Mouse (Mus musculus): ENCODE results near the gene Hoxc10.
A peak's percentile ranks its signal among the peaks of the same experiment; 100 is the strongest.

Gene Hoxc10

DNA sequence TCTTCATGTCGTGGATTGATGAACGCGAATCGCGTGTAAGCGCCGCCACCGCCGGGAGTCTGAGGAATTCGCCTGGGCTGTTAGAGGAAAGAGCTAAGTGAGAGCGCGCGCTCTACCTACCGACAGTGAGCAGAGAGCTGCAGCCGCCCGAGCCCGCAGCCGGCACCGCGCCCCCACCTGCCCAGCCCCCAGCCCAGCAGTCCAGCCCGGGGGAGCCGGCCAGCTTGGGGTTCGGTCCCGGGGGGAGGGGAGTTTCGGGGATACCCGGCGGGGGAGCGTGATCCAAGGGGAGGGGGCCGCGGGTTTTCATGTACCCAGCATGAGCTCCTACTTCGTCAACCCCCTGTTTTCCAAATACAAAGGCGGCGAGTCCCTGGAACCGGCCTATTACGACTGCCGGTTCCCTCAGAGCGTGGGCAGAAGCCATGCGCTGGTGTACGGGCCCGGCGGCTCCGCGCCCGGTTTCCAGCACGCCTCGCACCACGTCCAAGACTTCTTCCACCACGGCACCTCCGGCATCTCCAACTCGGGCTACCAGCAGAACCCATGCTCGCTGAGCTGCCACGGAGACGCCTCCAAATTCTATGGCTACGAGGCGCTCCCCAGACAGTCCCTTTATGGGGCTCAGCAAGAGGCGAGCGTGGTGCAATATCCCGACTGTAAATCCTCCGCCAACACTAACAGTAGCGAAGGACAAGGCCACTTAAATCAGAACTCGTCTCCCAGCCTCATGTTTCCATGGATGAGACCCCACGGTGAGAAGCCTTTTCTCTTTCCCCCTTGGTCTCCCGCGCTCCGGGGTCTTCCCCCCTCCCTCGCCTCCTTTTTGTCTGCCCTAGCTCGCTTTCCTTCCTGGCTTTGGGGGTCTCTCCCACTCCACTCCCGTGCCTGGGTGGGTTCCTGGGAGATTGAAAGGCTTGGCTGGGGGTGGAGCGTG, 24.1 kb downstream of the Hoxc10 start, which contains the start of gene Hoxc8:
Gene Hoxc8 (plus strand): TSS at position 147 of the 937 bp plus-strand sequence.
- DNase-seq = no peak

DNA sequence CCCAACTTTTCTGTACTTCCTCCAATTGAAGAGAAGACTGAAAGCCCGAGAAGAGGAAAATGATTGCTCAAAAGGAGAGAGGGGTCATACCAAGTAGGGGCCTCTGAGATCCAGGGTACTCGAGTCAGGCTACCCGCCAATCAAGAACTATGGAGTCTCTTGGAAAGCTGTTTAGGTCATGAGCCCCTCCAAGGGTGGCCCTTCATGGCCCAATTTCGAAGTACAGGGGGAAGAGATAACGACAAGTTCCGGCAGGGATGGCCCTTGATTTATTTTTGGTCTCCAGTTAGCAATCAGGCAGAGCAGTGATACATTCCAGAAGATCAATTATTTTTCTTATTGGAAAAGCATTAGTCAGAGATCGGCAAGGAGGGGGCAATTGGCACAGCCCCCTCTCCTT, 25.2 kb downstream of the Hoxc10 start:
- no peak for DNase-seq

DNA sequence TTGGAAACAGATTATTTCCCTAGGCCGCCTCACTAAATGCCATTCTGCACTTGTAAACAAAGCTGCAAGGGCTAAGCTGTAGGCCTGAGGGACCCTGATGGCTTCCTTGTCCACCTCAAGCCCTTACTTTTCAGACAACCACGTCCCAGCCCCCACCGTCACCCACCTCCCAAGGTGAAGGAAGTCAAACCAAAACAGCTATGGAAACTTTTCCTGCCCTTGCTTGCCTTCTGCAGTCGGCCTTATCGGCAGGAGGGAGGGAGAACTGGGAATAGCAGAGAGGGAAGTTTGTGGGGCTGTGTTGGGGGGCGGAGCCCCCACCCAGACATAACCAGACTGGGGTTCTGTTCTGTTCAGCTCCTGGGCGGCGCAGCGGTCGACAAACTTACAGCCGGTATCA, 25.6 kb downstream of the Hoxc10 start:
- no peak for DNase-seq

DNA sequence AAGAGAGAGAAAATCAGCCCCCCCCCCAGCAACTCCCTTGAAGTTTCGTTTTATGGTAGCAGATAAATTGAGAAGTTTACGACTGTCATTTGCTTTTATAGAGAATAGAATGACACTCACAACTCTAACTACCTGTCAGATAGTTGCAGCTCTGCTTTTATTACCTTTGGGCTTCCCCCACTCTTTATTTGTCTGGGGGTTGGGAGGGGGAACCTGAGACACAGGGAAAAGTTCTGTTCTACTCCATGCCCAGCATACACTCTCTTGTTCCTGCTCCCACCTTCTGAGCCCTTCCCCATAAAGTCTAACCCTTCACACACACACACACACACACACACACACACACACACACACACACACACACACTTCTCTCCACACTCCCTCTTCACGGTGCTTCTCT, 26.3 kb downstream of the Hoxc10 start:
- no peak for DNase-seq

DNA sequence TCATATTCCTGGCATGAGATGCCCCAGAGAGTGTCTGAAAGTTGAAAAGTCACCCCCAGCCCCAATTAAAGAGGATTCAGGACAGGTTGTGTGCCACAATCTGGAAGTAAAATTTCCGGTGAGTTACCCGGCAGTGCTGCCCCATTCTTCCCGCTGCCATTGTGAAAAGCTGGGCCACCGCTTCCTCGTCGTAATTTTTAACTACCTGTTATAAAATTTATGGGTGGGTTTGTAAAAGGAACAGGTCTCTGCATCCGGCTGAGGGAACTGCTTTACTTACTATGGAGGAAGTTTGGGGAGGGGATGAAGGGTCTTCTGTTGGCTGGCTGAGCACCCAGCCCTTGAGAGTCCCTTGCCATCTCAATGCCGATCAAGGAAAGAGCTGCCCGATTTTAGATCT, 30.0 kb downstream of the Hoxc10 start:
- no peak for DNase-seq

DNA sequence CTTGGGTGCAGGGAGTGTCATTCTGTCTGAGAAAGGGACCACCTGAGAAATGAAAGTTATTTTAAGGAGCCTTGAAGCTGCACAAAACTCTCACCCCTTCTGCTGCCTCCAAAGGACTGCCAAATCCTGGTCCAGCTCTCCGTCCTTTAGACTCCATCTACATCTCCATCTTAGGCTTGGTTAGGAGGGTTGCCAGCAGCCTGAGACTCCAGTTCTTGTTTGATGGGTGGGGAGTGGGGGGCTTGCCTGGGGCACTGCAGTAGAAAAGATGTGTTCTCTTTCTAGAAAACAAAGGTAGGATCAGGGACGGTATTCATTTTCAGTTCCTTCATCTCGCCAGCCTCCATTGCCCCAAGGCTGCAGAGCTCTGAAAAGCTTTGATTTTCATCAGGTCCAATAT, 30.8 kb downstream of the Hoxc10 start:
- no peak for DNase-seq

DNA sequence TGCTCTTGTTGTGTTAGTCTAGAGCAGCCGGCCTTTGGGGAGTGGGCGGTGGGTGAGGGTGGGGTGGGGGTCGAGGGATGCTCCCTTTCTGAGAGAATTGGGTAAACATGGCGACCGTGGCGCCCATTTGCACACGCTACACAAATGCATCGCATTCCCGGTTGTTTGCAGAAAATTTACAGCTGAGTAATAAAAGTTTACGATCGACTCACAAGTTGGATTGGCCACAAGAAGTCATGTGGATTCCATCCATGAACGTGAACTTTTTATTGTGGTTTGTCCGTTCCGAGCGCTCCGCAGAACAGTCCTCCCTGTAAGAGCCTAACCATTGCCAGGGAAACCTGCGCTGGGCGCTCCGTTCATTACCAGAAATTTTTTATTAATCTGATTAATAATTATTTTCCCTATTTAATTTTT, 31.4 kb downstream of the Hoxc10 start, which contains the start of gene Hoxc6:
Gene Hoxc6 (plus strand): TSS at position 319 of the 417 bp plus-strand sequence.
- no peak for DNase-seq

DNA sequence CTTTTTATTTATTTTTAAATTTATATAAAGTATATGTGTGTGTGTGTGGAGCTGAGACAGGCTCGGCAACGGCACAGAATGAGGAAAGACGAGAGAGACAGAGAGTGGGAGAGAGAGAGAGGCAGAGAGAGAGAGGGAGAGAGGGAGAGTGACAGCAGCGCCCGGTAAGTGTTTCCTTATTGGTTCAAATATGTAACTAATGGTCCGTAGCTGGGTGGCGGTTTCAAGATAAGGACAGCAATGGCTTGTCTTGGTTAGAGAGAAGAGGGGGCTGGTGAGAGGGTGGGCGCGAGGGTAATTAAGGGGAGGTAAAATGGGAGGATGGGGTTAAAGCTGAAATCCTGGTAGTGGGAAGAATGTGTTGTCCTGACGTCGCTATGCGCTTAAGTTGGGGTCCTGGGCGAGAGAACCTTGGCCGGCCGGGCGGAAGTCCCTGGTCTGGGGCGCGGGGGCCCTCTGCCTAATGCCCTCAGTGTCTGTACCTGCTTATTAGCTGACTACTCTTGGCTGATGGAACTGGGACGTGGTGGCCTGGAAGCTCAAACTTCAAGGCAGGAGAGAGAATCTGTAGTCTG, 32.1 kb downstream of the Hoxc10 start:
- DNase-seq = no peak

DNA sequence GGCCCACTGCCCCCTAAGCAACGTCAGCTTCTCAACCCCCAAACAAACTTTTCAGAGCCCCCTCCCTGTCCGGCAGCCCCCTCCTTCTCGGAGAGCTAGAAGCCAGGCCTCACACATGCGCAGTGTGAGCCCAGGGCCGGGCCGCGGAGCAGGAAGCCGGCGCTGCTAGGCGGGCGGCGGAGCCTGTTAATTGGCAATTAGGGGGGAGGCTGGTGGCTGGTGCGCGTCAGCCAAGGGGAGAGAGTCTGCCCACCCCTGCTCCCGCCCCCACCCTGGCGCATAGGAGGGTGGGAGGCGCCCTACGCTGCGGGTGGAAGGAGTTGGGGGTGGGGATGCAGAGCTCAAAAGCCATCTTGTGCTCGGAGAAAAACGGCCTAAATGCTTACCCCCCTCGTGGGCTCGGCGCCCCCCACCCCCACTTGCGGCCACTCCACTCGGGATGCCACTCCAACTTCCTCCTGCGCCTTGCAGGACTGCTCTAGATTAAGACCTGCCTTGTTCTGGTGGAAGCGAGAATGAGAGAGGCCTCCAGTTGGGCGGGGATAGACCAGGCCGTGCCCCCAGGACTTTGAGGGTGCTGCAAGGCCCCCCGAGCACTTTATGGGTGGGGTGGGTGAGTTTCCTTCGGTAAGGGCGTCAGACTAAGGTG, 32.7 kb downstream of the Hoxc10 start:
- peak in 1 of 2 experiments; percentile 21 for DNase-seq

DNA sequence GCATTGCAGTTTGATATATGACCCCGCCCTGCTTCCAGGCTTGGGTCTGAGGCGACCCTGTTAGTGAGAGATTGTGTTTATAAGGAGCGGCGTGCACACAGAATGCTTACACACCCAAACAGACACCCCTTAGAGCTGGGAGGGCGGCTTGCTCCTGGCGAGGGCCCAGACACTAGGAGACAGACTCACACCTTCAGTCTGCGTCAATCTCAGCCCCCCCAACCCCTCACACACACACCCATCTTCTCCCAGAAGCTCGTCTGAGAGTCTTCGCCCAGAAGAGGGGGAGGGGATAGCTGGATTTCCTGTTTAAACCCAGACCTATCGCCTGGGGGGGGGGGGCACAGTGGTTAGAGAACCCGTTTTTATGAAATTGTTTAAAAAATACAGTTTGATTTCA, 33.4 kb downstream of the Hoxc10 start:
- DNase-seq = no peak

DNA sequence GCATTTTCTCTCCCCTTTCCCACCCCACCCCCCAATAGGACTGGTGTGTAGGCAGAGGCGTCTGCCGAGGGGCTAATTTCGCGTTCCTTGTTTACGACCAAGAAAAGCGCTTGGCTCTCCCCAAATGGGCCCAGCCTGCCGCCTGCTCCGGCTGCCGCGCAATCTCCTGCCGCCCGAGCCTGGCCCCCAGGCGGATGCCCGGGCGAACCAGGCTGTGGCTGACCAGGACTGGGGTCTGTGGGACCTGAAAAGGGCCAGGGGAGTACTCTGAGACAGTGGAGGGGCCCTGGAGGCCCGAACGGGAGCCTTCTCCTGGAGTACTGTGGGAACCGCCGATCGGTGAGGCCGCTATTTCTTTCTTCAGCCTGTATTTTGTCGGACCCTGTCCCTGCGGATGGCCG, 33.9 kb downstream of the Hoxc10 start:
- no peak for DNase-seq

DNA sequence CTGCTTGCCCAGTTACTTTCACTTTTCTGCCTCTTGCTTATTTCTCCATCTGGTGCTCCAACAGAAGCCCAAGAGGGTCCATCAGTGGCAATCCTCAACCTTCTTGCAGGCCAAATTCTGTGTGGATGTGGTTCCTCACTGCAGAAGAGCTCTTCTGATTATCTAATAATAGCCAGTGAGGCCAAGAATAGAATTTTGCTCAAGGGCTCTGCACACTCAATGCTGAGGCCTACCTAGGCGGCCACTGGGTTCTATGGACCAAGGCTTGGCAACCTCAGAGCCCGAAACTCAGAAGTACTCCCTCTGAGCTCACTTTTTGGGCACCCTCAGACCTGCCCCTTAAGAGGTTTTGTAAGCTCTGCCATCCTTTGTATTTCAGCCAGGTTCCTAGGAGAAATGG, 34.8 kb downstream of the Hoxc10 start:
- DNase-seq = no peak

DNA sequence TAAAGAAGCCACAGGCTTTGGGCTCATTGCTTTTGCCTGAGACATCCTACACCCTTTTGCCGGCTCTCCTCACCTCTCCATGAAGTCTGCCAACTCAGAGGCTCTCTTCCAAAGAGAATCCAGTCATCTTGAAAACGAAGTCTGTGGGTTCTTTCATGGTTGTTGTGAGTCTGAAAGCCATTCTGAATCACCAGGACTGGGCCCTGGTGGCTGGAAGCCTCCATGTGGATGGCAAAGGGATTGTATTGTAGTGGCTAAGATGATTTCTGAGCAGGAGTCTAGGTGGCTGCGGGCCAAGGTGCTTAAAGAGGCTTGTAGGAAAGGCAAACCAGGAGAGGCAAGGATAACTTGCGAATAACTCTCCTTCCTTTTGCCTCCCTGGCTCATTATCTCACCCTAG, 35.6 kb downstream of the Hoxc10 start:
- DNase-seq = no peak

DNA sequence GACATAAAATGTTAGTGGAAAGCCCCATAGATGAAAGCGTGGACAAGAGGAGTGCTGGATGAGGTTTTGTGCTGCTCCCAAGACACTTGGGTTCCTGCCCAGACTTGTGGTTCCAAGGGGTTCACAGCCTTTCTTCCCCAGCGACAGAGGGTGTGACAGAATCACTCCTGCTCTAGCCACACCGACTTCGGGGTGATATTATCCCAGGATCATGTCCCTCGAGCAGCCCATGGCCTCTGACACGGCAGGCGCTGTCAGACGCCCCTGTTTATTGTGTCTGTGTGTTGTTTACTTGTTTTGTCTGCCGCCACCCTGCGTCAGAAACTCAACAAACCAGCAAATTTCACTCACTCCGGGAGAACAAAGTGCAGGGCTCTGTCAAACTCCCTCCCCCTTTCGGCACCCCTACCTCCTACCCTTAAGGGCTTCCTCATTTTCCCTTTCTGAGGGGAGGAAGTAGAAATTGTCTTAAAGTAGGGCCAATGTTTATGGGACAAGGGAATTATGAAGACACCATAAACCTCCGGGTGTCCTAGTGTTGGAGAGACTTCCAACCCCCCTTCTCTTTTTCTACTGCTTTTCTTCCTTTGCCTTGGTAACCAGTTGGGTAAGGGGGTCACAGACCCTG, 36.3 kb downstream of the Hoxc10 start:
- no peak for DNase-seq

DNA sequence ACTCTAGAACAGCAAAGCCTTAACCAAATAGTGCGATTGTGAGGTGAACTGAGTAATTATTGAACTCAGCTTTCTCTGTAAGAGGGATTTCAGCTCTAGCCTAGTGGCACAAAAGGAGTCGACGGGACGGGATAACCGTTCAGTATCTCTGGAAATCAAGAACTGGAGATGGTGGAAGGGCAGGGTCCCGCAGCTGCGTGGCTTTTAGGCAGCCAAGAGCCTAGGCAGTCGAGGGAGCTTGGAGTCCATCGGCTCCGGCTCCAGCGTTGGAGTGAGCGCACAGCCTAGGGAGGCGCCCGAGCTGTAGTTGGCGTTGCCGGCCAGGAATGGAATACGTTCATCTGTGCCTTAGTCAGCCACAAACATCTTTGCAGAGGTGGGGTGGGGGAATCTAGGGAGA, 38.7 kb downstream of the Hoxc10 start:
- DNase-seq = no peak

DNA sequence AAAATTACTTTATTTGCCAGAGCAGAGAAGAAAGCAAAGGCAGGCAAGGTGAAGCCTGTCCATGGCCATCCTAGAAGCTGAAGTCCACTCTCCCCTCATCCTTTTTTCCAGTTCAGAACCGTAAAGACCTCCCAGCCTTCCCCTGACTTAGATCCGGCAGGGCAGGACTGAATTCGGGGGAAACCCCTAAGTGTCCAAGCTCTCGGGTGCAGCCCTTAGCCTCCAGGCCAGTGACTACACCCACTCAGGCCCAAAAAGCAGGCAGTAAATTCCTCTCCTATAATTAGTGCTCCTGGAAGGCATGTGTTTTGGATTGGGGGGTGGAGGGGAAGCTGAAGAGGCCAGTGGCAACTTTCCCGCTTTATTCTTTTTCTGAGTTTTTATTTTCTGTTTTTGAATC, 39.2 kb downstream of the Hoxc10 start:
- no peak for DNase-seq

DNA sequence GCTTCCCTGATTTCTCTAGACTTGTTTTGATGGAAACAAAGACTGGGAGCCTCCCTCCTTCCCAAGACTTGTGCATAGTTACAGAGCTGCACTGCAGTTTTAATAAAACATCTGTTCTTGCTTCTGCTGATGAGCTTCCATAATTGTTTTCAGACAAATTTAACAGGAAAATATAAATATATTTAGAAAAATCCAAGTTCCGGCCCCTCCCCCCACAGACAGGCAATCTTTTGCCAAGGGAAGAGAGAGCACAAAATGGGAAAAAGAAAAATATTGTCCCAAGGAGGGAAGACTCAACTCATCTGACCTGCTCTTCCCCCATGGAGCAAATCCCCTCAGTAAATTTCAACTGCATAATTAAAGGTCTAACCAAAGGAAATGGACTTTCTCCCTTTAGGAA, 39.7 kb downstream of the Hoxc10 start:
- DNase-seq = no peak

DNA sequence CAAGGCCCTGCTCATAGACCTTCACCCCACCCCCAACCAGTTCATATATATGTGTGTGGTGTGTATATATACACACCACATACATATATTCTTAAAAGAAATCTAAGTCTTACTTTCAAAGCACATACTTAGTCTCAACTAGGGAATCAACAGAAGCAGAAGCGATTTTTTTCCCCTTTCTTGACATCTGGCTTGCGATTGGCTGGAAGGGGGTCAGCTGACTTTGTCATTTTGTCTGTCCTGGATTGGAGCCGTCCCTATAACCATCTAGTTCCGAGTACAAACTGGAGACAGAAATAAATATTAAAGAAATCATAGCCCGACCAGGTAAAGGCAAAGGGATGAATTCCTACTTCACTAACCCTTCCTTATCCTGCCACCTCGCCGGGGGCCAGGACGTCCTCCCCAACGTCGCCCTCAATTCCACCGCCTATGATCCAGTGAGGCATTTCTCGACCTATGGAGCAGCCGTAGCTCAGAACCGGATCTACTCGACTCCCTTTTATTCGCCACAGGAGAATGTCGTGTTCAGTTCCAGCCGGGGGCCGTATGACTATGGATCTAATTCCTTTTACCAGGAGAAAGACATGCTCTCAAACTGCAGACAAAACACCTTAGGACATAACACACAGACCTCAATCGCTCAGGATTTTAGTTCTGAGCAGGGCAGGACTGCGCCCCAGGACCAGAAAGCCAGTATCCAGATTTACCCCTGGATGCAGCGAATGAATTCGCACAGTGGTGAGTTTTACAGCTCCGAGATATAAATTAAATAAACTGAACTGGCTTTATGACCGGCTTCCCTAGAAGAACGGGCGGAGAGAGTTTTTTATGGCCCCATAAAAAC, 42.9 kb downstream of the Hoxc10 start:
- DNase-seq = no peak

DNA sequence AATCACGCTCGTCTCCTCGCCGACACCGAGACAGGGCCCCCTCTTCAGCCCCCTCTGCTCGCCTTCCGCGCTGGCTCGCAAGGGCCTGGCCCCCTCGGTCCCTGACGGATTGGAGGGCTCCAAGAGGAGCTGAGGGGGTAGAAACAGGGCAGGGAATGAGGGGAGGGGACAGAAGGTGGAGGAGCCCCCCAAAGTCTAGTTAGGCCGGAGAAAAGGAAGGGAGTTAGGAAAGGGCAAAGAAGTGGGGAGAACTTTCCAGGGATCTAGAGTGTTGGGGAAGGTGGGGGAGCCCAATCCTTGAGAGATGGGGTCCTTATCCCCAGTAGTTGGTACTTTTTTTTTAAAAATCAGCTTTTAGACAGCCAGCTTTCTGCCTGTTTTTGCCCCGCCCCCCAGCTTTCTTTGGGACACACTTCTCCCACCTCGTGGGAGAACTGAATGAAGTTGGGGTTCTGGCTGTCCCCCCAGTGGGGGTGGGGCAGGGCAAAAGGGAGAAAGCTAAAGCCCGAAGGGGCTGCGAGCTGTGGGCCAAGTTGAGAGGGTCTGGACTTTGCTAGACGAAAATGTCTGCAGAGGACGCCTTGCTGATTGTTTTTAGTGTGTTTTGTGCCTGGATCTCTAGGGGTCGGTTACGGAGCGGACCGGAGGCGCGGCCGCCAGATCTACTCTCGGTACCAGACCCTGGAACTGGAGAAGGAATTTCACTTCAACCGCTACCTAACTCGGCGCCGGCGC, 43.7 kb downstream of the Hoxc10 start:
- no peak for DNase-seq

DNA sequence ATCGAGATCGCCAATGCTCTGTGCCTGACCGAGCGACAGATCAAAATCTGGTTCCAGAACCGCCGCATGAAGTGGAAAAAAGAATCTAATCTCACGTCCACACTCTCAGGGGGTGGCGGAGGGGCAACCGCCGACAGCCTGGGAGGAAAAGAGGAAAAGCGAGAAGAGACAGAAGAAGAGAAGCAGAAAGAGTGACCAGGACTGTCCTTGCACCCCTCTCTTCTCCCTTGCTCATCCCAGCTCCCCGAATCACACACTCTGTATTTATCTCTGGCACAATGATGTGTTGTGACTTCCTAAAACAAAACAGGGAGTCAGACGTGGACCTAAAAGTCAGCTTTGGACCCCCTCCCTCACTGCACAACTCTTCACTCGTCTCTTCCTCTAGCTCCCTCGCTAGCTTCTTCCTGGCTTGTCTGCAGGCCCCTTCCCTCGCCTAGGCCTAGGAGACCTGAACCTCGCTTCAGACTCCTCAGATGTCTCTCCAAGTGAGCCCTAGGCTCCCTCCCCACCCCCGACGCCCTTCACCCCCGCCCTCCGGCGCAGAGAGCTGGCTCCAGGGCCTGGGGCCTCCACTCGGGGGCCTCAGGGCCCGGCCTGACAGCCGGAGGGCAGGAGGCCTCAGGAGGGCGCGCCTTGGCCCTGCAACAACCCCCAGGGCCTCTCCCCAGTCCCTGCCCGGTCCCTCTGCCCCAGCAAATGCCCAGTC, 44.4 kb downstream of the Hoxc10 start:
- DNase-seq = no peak

DNA sequence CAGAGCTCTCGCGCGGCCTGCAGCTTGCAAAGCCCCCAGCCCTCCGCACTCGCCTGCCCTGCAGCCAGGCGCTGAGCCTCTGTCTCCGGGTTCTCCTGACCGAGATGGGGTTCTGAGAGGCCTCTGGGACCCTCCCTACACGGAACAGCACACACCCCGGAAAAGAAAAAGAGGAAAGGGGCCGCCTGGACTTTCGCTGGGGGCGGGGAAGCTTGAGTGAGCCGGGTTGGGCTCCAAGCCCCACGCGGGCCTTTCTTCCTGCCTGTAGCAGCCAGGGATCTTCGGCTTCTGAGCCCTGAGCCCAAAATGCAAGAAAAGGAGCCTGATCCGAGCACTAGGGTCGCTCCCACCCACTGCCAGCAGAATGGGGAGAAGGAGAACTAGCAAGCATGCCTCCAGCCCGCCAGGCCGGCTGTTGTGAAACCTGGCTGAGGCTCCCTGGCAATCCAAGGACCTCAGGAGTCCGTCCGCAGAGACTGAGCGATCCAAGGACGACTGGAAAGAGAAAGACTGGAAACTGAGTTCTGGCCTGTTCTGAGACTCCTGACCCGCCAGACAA, 45.4 kb downstream of the Hoxc10 start:
- DNase-seq = no peak

All from thymus, adult 18-20 months (tissue).